Mouse (Mus musculus) intestine, embryonic 14.5 days (tissue): ENCODE measurements around the gene Ift20. TPM values are rescaled to one million over a fixed set of nuclear protein-coding genes. Genes with fewer than 3 reads are reported as not detected.
"Not testable (repeated sequence)": the region's sequence is repeated elsewhere in the genome, so short reads cannot be mapped to it uniquely, and the experiment has no call there.

Source experiments
- ATAC-seq: fragments of 200-750 bp; cut with Nextera tagmentation; replicated peaks from 2 replicates; pipeline ENCODE4 v1.8.0; 2017; ENCODE audit warnings: low read depth, moderate number of reproducible peaks, moderate TSS enrichment, moderate library complexity; ENCODE audit not compliant: low FRiP score, low TSS enrichment
- DNase-seq: peaks from one replicate; pipeline ENCODE4 v3.0.0-alpha.2; 2018; ENCODE audit warnings: low spot score
- H3K27ac ChIP-seq: fragments of 300-500 bp; sonication (generic); 2 replicates; pipeline ENCODE4 v1.5.1; 2014; ENCODE audit warnings: low read depth, mild to moderate bottlenecking, control low read depth
- H3K27me3 ChIP-seq: fragments of 300-500 bp; sonication (generic); replicated peaks from 2 replicates; pipeline ENCODE4 v1.6.1; 2014; ENCODE audit warnings: low read length, control low read depth; ENCODE audit not compliant: control insufficient read depth, insufficient read depth
- H3K36me3 ChIP-seq: fragments of 300-500 bp; sonication (generic); 2 replicates; pipeline ENCODE4 v1.6.1; 2014; ENCODE audit warnings: low read length, control low read depth; ENCODE audit not compliant: control insufficient read depth, insufficient read depth
- H3K4me1 ChIP-seq: fragments of 300-500 bp; sonication (generic); replicated peaks from 2 replicates; pipeline ENCODE4 v1.6.1; 2014; ENCODE audit warnings: low read length, control low read depth, mixed read lengths; ENCODE audit not compliant: control insufficient read depth, insufficient read depth
- H3K4me2 ChIP-seq: fragments of 300-500 bp; sonication (generic); 2 replicates; pipeline ENCODE4 v1.6.1; 2014; ENCODE audit warnings: low read length
- H3K4me3 ChIP-seq: fragments of 300-500 bp; sonication (generic); 2 replicates; pipeline ENCODE4 v1.5.1; 2014; ENCODE audit warnings: low read depth, low read length, control low read depth, mixed read lengths
- H3K9ac ChIP-seq: fragments of 300-500 bp; sonication (generic); 2 replicates; pipeline ENCODE4 v1.6.1; 2014; ENCODE audit warnings: mild to moderate bottlenecking, low read length
- H3K9me3 ChIP-seq: fragments of 300-500 bp; sonication (generic); 2 replicates; pipeline ENCODE4 v1.6.1; 2016; ENCODE audit warnings: low read length, control low read depth; ENCODE audit not compliant: control insufficient read depth
- WGBS: fragments of 180-500 bp; shearing (Covaris S2); extraction: QIAGEN DNeasy Blood & Tissue Kit; methylation state at CpG from one replicate; pipeline ENCODE4 v1.1.7; 2014; 5-methylcytosine and 5-hydroxymethylcytosine counted together
- polyA plus RNA-seq: library from polyadenylated mRNA; unstranded; fragments of >200 nt; fragmentation: Nextera tagmentation; extraction: Ambion mirVana; gene quantifications from 2 replicates; pipeline ENCODE4 v1.2.1, GENCODE M21; 2014

Ift20 gene
- polyA plus RNA-seq, 1 experiment from 2014 or later, result 123 TPM

DNA sequence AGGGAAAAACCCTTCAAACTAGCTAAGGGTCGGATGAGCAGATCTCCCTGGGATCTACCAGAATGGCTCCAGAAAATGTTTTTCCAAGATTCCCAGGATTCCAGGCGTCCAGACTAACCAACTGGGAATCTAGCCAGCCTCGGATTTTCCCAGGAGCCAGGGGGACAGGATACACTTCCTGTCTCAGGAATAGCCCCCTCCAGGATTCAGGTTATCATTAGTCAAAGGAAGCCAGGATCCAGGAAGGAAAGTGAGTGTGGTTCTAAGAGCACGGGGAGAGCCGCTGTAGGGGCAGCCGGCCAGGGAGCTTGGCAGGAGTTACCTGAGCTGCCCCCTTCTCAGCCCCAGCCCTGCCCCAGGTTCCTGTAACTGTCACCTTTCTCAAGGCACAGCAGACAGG lies 5.1 kb upstream of the Ift20 start:
- H3K4me1 ChIP-seq, result peaks cover 16% of the 10 kb centered on the region
- no peaks in the 10 kb centered on the region for H3K9me3 ChIP-seq
- no peak overlapping the region for H3K9ac ChIP-seq
- ATAC-seq (no peak), DNase-seq (no peak)
- no peak overlapping the region; the same call in 1 of the 2 replicates for H3K27ac ChIP-seq
- no peak overlapping the region for H3K4me3 ChIP-seq
- H3K36me3 ChIP-seq, result peaks cover 41% of the 10 kb centered on the region
- 61% methylated on average over 6 of the region's 6 CpGs for WGBS
- H3K4me2 ChIP-seq, result no peak overlapping the region
- no peaks in the 10 kb centered on the region for H3K27me3 ChIP-seq

DNA sequence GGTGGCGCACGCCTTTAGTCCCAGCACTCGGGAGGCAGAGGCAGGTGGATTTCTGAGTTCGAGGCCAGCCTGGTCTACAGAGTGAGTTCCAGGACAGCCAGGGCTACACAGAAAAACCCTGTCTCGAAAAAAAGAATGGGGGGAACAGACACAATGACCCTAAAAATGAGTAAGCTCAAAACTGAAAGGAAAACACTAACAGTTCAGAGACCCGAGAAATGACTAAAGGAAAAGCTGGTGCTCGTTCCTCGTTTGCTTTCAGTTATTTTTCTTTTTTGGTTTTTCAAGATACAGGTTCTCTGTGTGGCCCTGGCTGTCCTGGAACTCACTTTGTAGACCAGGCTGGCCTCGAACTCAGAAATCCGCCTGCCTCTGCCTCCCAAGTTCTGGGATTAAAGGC lies 4.6 kb upstream of the Ift20 start:
- not testable (repeated sequence) for H3K27ac ChIP-seq, H3K4me3 ChIP-seq, H3K9ac ChIP-seq, ATAC-seq, DNase-seq, H3K4me2 ChIP-seq, H3K9me3 ChIP-seq, H3K27me3 ChIP-seq
- Histone ChIP-seq H3K4me1 (peaks cover 16% of the 10 kb centered on the region), H3K36me3 (peaks cover 36% of the 10 kb centered on the region)
- 90% methylated on average over 10 of the region's 10 CpGs for WGBS

GRCm38 (mm10) chr11:78534516-78534915 lies 1.6 kb upstream of the Ift20 start:
- Histone ChIP-seq H3K27ac (no peak overlapping the region), H3K36me3 (peaks cover 22% of the 10 kb centered on the region), H3K27me3 (no peaks in the 10 kb centered on the region), H3K4me3 (peak overlapping the region; percentile 79), H3K4me2 (peak overlapping the region; percentile 72), H3K4me1 (peaks cover 27% of the 10 kb centered on the region), H3K9me3 (no peaks in the 10 kb centered on the region), H3K9ac (no peak overlapping the region)
- ATAC-seq, result no peak
- no peak for DNase-seq
- WGBS, result 90% methylated on average over 4 of the region's 4 CpGs

GRCm38 (mm10) chr11:78535376-78536079 lies 633 bp upstream of the Ift20 start:
- peak overlapping the region; percentile 79 for H3K4me3 ChIP-seq
- peak overlapping the region; percentile 79 for H3K27ac ChIP-seq
- no peaks in the 10 kb centered on the region for H3K9me3 ChIP-seq
- H3K4me1 ChIP-seq, result peaks cover 27% of the 10 kb centered on the region
- peak overlapping the region; percentile 72 for H3K4me2 ChIP-seq
- peak overlapping the region; percentile 66 for H3K9ac ChIP-seq
- ATAC-seq, result peak; percentile 52
- WGBS, result under 1% methylated on average over 23 of the region's 23 CpGs
- no peaks in the 10 kb centered on the region for H3K27me3 ChIP-seq
- peaks cover 23% of the 10 kb centered on the region for H3K36me3 ChIP-seq
- peak; percentile 75 for DNase-seq

- no peak for DNase-seq
- peak overlapping the region; percentile 79 for H3K27ac ChIP-seq
- peak overlapping the region; percentile 79 for H3K4me3 ChIP-seq
- H3K27me3 ChIP-seq, result no peaks in the 10 kb centered on the region
- peaks cover 34% of the 10 kb centered on the region for H3K36me3 ChIP-seq
- H3K9ac ChIP-seq, result peak overlapping the region; percentile 88
- 2% methylated on average over 14 of the region's 14 CpGs for WGBS
- no peak for ATAC-seq
- peaks cover 22% of the 10 kb centered on the region for H3K4me1 ChIP-seq
- H3K9me3 ChIP-seq, result no peaks in the 10 kb centered on the region
- H3K4me2 ChIP-seq, result peak overlapping the region; percentile 90
Measured at GRCm38 (mm10) chr11:78536690-78537084, 526 bp downstream of the Ift20 start.

GRCm38 (mm10) chr11:78540358-78540757 lies 4.2 kb downstream of the Ift20 start:
- no peak for DNase-seq
- WGBS, result 79% methylated on average over 3 of the region's 3 CpGs
- no peaks in the 10 kb centered on the region for H3K9me3 ChIP-seq
- H3K4me2 ChIP-seq, result no peak overlapping the region
- H3K27me3 ChIP-seq, result no peaks in the 10 kb centered on the region
- no peak overlapping the region for H3K9ac ChIP-seq
- H3K4me3 ChIP-seq, result no peak overlapping the region
- H3K36me3 ChIP-seq, result peaks cover 56% of the 10 kb centered on the region
- ATAC-seq, result no peak
- H3K4me1 ChIP-seq, result peaks cover 10% of the 10 kb centered on the region
- no peak overlapping the region for H3K27ac ChIP-seq

GRCm38 (mm10) chr11:78544449-78545111 lies 8.4 kb downstream of the Ift20 start:
- Histone ChIP-seq H3K4me2 (no peak overlapping the region), H3K9me3 (no peaks in the 10 kb centered on the region), H3K27me3 (no peaks in the 10 kb centered on the region), H3K4me3 (no peak overlapping the region), H3K27ac (no peak overlapping the region), H3K36me3 (peaks cover 43% of the 10 kb centered on the region), H3K9ac (no peak overlapping the region), H3K4me1 (peaks cover 10% of the 10 kb centered on the region)
- ATAC-seq (no peak), DNase-seq (no peak)
- WGBS, result 96% methylated on average over 7 of the region's 7 CpGs

DNA sequence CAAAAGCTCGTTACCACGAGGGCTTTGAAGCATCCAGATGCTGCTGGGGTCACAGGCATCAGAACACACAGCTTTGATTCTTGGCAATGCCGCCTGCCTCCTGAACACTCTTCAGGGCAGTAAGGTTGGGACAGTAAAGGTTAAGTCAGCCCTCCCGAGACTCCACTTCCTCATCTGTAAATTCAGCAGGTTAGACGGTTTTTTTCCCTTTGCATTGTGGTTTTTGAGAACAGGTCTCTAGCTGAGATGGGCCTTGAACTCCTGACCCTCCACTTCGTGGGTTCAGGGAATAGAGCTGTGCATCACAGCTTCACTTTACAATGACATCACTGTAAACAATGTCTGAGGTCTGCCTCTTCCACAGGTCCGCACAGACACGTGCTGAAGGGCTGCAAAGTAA lies 9.0 kb downstream of the Ift20 start:
- Histone ChIP-seq H3K36me3 (peaks cover 37% of the 10 kb centered on the region), H3K27ac (no peak overlapping the region), H3K4me1 (peaks cover 14% of the 10 kb centered on the region), H3K27me3 (no peaks in the 10 kb centered on the region), H3K4me2 (no peak overlapping the region), H3K9me3 (no peaks in the 10 kb centered on the region), H3K9ac (no peak overlapping the region), H3K4me3 (no peak overlapping the region)
- no peak for ATAC-seq
- DNase-seq, result no peak
- 53% methylated on average over 8 of the region's 8 CpGs for WGBS
